Mouse (Mus musculus): Measurements from ENCODE around the gene Rtcb. TPM values are rescaled to one million over a fixed set of nuclear protein-coding genes. Genes with fewer than 3 reads are reported as not detected.
A peak's percentile ranks its signal among the peaks of the same experiment; 100 is the strongest.

Gene Rtcb
- polyA plus RNA-seq, 1 experiment from 2014 or later: 194 TPM

DNA sequence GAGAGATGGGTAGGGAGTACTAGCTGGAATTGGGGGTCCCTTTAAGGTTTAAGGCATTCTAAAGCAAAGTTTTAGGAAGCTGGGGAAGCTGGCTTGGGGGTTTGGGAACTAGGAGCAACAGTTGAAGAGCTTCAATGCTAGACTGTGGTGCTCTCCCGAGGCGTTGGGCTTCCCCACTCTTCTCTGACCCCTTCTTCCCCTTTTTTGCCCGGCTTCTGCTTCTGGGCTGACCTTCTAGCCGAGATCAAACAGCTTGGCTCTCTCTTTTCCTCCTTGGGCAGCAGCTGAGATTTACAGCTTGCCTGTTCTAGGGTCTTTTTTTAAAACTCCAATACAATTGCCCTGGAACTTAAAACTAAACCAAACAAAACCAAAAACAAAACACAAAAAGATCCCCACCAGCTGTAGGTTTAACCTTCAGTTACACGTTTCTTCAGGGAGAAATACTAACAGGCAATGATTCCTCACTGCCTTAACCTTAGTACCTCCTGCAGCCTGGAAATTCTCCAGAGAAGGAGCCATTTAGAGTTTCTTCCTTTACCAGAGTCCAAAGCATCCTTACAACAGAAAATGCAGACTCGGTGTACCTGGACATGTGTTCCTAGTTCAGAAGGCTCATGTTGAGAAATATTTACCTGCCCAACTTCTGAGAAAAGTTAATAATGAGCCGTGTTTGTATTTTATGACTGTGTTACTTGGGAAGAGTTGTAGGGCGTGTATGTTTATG is 12.4 kb upstream of the Rtcb start:
- Histone ChIP-seq H3K36me3 (ENCODE audit: control insufficient read depth, insufficient read depth, low read length) (no peaks in the 10 kb centered on the region), H3K9me3 (replicated peaks; ENCODE audit: control insufficient read depth, low read length) (no peaks in the 10 kb centered on the region), H3K27me3 (replicated peaks; ENCODE audit: control insufficient read depth, insufficient read depth, low read length) (no peaks in the 10 kb centered on the region), H3K4me3 (ENCODE audit: low read depth, low read length) (no peak overlapping the region), H3K9ac (ENCODE audit: low read length) (no peak overlapping the region), H3K27ac (ENCODE audit: low read depth, low read length) (no peak overlapping the region), H3K4me1 (ENCODE audit: control insufficient read depth, insufficient read depth, low read length) (no peaks in the 10 kb centered on the region), H3K4me2 (ENCODE audit: low read length) (no peak overlapping the region)
- DNase-seq (ENCODE audit: low spot score) (no peak), ATAC-seq (no peak)
- 63% methylated on average over 8 of the region's 8 CpGs for WGBS

DNA sequence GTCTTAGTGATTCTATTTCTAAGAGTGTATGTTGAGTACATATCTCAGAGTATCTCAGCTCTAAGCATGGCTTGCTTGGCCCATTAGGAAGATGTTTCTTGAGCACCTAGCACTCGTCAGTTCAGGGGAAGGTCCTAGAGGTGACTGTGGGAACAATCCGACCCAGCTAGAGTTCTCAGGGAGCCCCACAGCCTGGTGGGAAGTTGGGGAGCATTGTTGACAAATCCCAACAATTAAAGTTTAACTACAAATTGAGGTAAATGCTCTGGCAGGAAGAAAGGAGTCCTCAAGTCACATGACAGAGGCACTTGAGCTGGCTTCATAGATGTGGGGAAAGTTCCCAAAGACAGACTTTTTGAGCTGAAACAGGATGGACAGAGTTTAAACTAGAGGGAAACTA is 11.1 kb upstream of the Rtcb start:
- DNase-seq (ENCODE audit: low spot score) (no peak), ATAC-seq (no peak)
- 46% methylated on average over 2 of the region's 2 CpGs for whole genome bisulfite sequencing
- H3K9ac ChIP-seq (ENCODE audit: low read length): no peak overlapping the region
- H3K36me3 ChIP-seq (ENCODE audit: control insufficient read depth, insufficient read depth, low read length): no peaks in the 10 kb centered on the region
- H3K27ac ChIP-seq (ENCODE audit: low read depth, low read length): no peak overlapping the region
- no peak overlapping the region for H3K4me3 ChIP-seq (ENCODE audit: low read depth, low read length)
- H3K4me2 ChIP-seq (ENCODE audit: low read length): no peak overlapping the region
- H3K27me3 ChIP-seq (replicated peaks; ENCODE audit: control insufficient read depth, insufficient read depth, low read length): no peaks in the 10 kb centered on the region
- H3K4me1 ChIP-seq (ENCODE audit: control insufficient read depth, insufficient read depth, low read length): no peaks in the 10 kb centered on the region
- H3K9me3 ChIP-seq (replicated peaks; ENCODE audit: control insufficient read depth, low read length): no peaks in the 10 kb centered on the region

DNA sequence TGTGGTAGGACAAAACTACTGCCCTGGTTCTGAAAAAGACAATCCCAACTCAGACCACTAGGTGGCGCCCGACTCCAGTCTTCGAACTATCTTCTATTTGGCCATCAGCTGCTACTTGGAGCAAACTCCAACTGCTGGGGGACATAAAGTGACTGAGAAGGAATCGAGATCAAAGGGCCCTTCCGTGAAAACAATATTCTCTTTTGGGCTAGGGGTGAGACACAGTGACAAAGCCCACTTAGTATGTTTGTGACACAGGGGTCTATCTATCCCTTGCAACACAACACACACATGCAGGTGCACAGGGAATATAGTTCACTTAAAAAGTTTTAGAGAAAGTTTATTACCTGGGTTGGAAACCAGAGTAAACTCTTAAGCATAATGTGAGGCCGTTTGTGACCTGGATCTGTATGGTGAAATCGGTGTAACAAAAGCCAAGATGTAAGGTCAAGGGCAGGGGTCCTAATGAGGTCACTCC is 10.6 kb upstream of the Rtcb start:
- ATAC-seq: peak; percentile 57; the same call in 1 of the 2 replicates
- WGBS: 18% methylated on average over 7 of the region's 7 CpGs

DNA sequence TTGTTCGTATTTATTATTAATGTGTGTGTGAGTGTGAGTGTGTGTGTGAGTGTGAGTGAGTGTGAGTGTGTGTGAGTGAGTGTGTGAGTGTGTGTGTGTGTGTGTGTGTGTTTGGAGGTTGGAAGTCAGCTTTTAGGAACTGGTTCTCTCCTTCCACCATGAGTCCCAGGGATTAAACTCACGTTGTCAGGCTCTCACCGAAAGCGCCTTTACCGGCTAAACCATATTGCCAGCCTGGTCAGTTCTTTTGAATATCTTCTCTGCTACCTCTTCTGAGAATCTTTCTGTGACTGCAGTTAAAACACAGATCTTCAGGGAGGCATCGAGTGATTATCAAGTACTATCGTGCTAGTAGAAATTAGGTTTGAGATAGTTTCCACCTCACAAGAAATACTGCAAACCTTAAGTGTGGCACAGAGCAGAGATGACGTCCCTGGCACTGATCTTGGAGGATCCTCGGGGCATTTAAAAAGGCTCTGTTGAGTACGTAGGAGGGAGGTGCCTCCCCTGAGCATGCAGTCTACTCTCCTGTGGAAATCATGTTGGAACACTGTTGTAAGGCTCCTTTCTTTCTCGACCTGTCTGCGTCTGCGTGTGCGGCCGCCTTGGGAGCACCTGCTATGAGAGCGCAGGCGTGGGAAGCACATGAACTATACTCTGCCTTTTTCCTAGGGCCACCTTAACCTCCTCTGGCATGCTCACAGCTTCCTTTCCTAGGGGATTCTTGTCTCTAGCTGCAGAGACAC is 10.0 kb upstream of the Rtcb start:
- Histone ChIP-seq H3K27ac (ENCODE audit: low read depth, low read length) (no peak overlapping the region), H3K9me3 (replicated peaks; ENCODE audit: control insufficient read depth, low read length) (no peaks in the 10 kb centered on the region), H3K4me2 (ENCODE audit: low read length) (no peak overlapping the region), H3K9ac (ENCODE audit: low read length) (no peak overlapping the region), H3K4me3 (ENCODE audit: low read depth, low read length) (no peak overlapping the region), H3K4me1 (ENCODE audit: control insufficient read depth, insufficient read depth, low read length) (no peaks in the 10 kb centered on the region), H3K36me3 (ENCODE audit: control insufficient read depth, insufficient read depth, low read length) (no peaks in the 10 kb centered on the region), H3K27me3 (replicated peaks; ENCODE audit: control insufficient read depth, insufficient read depth, low read length) (no peaks in the 10 kb centered on the region)
- no peak for DNase-seq (ENCODE audit: low spot score)
- whole genome bisulfite sequencing: 68% methylated on average over 17 of the region's 17 CpGs
- ATAC-seq: peak; percentile 32; the same call in 1 of the 2 replicates

More for the DNA sequence above, 10.6 kb upstream of the Rtcb start:
- Histone ChIP-seq H3K36me3 (ENCODE audit: control insufficient read depth, insufficient read depth, low read length) (no peaks in the 10 kb centered on the region), H3K27ac (ENCODE audit: low read depth, low read length) (no peak overlapping the region), H3K4me2 (ENCODE audit: low read length) (no peak overlapping the region), H3K4me1 (ENCODE audit: control insufficient read depth, insufficient read depth, low read length) (no peaks in the 10 kb centered on the region), H3K27me3 (replicated peaks; ENCODE audit: control insufficient read depth, insufficient read depth, low read length) (no peaks in the 10 kb centered on the region), H3K4me3 (ENCODE audit: low read depth, low read length) (no peak overlapping the region), H3K9ac (ENCODE audit: low read length) (no peak overlapping the region), H3K9me3 (replicated peaks; ENCODE audit: control insufficient read depth, low read length) (no peaks in the 10 kb centered on the region)
- peak; percentile 83 for DNase-seq (ENCODE audit: low spot score)

DNA sequence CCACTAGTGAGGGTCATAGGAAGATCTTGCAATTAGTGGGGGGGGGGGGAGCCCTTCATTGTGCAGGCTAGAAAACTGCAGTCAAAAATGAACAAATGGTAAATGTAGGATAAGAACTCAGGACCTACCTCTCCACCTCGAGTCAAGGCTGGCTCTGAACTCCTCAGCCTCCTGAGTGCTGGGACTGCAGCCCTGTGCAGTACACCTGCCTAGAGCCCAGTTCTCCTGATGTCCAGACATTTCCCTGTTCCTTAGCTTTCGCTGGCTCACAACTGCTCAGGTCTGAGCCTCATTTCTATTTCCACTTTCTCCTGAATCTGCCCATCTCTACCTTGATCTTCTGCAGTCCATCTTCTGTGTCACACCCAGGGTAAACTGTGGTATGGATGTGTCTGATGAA is 8.9 kb upstream of the Rtcb start:
- DNase-seq (ENCODE audit: low spot score) (no peak), ATAC-seq (no peak)
- Histone ChIP-seq H3K4me3 (ENCODE audit: low read depth, low read length) (no peak overlapping the region), H3K36me3 (ENCODE audit: control insufficient read depth, insufficient read depth, low read length) (no peaks in the 10 kb centered on the region), H3K9me3 (replicated peaks; ENCODE audit: control insufficient read depth, low read length) (no peaks in the 10 kb centered on the region), H3K27ac (ENCODE audit: low read depth, low read length) (no peak overlapping the region), H3K9ac (ENCODE audit: low read length) (no peak overlapping the region), H3K4me2 (ENCODE audit: low read length) (no peak overlapping the region), H3K4me1 (ENCODE audit: control insufficient read depth, insufficient read depth, low read length) (no peaks in the 10 kb centered on the region), H3K27me3 (replicated peaks; ENCODE audit: control insufficient read depth, insufficient read depth, low read length) (no peaks in the 10 kb centered on the region)
- 64% methylated on average over 2 of the region's 2 CpGs for WGBS

DNA sequence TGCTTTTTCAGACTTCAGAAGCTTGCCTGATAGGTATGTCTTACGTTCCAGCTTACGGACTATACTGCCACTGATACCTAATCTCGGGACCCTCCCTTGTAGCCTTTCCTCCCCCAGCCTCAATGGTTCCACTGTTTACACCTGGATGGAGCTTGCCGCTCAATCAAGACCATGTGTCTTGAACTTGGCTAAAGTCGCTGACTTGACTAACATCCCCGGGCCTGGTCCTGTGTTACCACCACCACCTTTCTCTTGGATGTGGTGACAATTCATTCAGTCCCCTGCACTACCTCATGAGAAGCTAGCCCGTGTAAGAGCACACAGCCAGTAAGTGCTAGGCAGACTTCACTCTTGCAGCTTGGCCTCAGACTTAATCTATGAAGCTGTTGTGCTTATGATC is 6.7 kb upstream of the Rtcb start:
- H3K9ac ChIP-seq (ENCODE audit: low read length): no peak overlapping the region
- H3K36me3 ChIP-seq (ENCODE audit: control insufficient read depth, insufficient read depth, low read length): no peaks in the 10 kb centered on the region
- no peaks in the 10 kb centered on the region for H3K27me3 ChIP-seq (replicated peaks; ENCODE audit: control insufficient read depth, insufficient read depth, low read length)
- WGBS: 91% methylated on average over 7 of the region's 7 CpGs
- no peak overlapping the region for H3K4me2 ChIP-seq (ENCODE audit: low read length)
- no peaks in the 10 kb centered on the region for H3K9me3 ChIP-seq (replicated peaks; ENCODE audit: control insufficient read depth, low read length)
- H3K4me1 ChIP-seq (ENCODE audit: control insufficient read depth, insufficient read depth, low read length): no peaks in the 10 kb centered on the region
- DNase-seq (ENCODE audit: low spot score): no peak
- H3K27ac ChIP-seq (ENCODE audit: low read depth, low read length): no peak overlapping the region
- ATAC-seq: no peak
- H3K4me3 ChIP-seq (ENCODE audit: low read depth, low read length): no peak overlapping the region

DNA sequence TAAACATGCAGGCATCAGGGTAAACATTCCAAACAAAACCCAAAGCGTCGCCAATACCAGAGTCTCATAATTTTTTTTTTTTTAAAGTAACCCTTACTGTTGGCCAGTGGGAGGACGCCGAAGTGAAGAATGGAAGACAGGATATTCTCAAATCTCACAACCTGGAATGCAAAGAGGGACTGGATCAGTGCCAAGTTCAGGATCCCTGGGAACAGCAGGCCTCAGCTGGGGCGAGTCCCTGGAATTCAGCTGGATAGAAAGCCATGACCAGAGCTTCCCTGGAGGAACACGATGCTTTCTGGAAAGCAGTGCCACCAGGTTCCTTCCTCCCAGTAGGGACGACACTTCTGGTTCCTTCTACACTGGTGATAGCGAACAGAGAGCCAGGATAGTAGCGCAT is 5.3 kb upstream of the Rtcb start:
- ATAC-seq (no peak), DNase-seq (ENCODE audit: low spot score) (no peak)
- H3K4me3 ChIP-seq (ENCODE audit: low read depth, low read length): no peak overlapping the region
- 78% methylated on average over 9 of the region's 9 CpGs for WGBS
- no peaks in the 10 kb centered on the region for H3K27me3 ChIP-seq (replicated peaks; ENCODE audit: control insufficient read depth, insufficient read depth, low read length)
- H3K36me3 ChIP-seq (ENCODE audit: control insufficient read depth, insufficient read depth, low read length): no peaks in the 10 kb centered on the region
- H3K4me2 ChIP-seq (ENCODE audit: low read length): no peak overlapping the region
- no peaks in the 10 kb centered on the region for H3K9me3 ChIP-seq (replicated peaks; ENCODE audit: control insufficient read depth, low read length)
- H3K27ac ChIP-seq (ENCODE audit: low read depth, low read length): no peak overlapping the region
- no peaks in the 10 kb centered on the region for H3K4me1 ChIP-seq (ENCODE audit: control insufficient read depth, insufficient read depth, low read length)
- H3K9ac ChIP-seq (ENCODE audit: low read length): no peak overlapping the region

DNA sequence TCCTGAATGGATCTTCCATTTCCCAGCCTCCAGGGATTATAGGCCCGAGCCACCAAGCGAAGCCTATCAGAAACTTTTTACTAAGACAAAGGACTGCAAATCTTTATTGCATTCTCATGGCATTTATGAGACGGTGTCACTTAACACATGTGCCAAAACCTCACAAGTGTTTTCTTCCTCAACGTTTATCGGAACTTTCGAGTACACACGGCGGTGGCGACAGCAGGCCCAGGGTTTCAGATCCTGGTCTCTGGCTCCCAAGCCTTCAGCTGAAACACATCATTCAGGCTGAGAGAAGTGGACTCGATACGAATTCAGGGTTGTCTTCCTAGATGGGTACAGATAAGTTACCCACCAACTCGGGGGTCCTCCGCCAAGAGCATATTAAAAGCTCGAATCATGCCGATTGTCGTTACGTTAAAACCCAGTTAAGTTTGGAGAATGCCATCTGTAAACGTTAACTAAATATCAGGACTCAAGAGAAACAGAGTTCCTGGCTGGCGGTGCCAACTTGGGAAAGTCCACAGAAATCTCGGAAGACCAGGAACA is 678 bp downstream of the Rtcb start:
- ATAC-seq (no peak), DNase-seq (ENCODE audit: low spot score) (peak; percentile 5)
- H3K27ac ChIP-seq (ENCODE audit: low read depth, low read length): no peak overlapping the region
- H3K36me3 ChIP-seq (ENCODE audit: control insufficient read depth, insufficient read depth, low read length): peaks cover 32% of the 10 kb centered on the region
- H3K27me3 ChIP-seq (replicated peaks; ENCODE audit: control insufficient read depth, insufficient read depth, low read length): no peaks in the 10 kb centered on the region
- peaks cover 3% of the 10 kb centered on the region; the same call in 1 of the 2 replicates for H3K4me1 ChIP-seq (ENCODE audit: control insufficient read depth, insufficient read depth, low read length)
- peak overlapping the region; percentile 95 for H3K4me3 ChIP-seq (ENCODE audit: low read depth, low read length)
- 3% methylated on average over 20 of the region's 20 CpGs for WGBS
- H3K4me2 ChIP-seq (ENCODE audit: low read length): peak overlapping the region; percentile 84
- H3K9me3 ChIP-seq (replicated peaks; ENCODE audit: control insufficient read depth, low read length): no peaks in the 10 kb centered on the region
- peak overlapping the region; percentile 94 for H3K9ac ChIP-seq (ENCODE audit: low read length)

DNA sequence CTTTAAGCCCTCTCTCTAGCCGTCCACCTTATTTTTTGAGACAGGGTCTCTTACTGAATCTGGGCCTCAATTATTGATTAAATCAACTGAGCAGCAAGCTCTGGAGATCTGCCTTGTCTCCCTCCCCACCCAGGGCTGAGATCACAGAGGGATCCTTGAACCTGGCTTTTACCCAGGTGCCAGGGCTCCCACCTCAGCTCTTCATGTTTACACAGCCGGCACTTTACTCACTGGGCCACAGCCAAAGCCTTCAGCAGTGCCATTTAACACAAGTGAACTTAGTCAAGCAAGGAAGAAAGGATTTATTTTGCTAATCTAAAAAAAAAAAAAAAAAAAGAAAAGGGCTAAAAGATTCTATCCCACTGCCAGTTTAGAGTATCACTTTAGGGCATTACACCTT is 3.2 kb downstream of the Rtcb start:
- 85% methylated on average over 2 of the region's 2 CpGs for WGBS
- Histone ChIP-seq H3K4me1 (ENCODE audit: control insufficient read depth, insufficient read depth, low read length) (peaks cover 3% of the 10 kb centered on the region; the same call in 1 of the 2 replicates), H3K4me3 (ENCODE audit: low read depth, low read length) (no peak overlapping the region), H3K27me3 (replicated peaks; ENCODE audit: control insufficient read depth, insufficient read depth, low read length) (no peaks in the 10 kb centered on the region), H3K36me3 (ENCODE audit: control insufficient read depth, insufficient read depth, low read length) (peaks cover 56% of the 10 kb centered on the region), H3K4me2 (ENCODE audit: low read length) (no peak overlapping the region), H3K9me3 (replicated peaks; ENCODE audit: control insufficient read depth, low read length) (no peaks in the 10 kb centered on the region), H3K27ac (ENCODE audit: low read depth, low read length) (no peak overlapping the region), H3K9ac (ENCODE audit: low read length) (no peak overlapping the region)
- ATAC-seq (no peak), DNase-seq (ENCODE audit: low spot score) (no peak)
